Mouse (Mus musculus): ENCODE results near the gene Meltf. TPM values are rescaled to one million over a fixed set of nuclear protein-coding genes. Genes with fewer than 3 reads are reported as not detected.

The Meltf gene
- total RNA-seq (2012; rRNA removed) = not detected in 2 replicates
- polyA plus RNA-seq (2012; ENCODE audit: insufficient read depth in 1 of 2, insufficient read length in 2 of 2, low read depth in 1 of 2, low replicate concordance in 2 of 2, missing spikeins in 1 of 2) = not detected

DNA sequence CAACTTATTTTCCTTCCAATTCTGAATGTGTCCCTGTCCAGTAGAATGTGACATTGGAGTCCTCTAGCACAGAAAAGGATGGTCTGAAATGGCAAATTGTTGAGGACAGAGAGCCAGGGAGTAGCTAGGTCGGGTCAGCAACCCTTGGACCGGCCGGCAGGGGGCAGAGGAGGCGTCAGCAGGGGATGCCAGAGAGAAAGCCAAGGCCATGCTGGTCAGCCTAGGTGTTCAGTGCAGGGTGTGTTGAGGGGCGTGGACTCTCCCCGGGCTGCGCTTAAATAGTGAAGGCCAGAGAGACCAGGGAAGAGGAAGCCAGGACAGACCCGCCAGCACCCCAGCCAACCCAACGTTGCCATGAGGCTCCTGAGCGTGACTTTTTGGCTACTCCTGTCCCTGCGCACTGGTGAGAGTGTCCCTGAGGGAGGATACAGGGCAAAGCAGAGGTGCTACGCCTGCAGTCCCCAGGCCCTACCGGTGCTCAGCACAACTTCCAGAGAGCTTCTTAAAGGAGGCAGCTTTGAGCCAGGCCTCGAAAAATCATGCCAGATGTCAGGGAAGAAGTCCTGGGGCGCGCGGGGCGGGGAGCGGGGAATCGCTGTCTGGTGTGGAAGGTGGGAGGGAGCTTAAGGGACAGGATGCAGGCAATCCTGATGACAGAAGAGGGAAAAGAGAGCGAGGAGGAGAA, at the start of gene Meltf:
TSS of gene Meltf (plus strand) at position 238 of the 685 bp plus-strand sequence.
- H3K79me2 ChIP-seq (ENCODE audit: control insufficient read depth, insufficient read depth, low read length, poor library complexity) = no peaks in the 10 kb centered on the region
- no peak within 1 kb of the TSS for H3K27ac ChIP-seq (ENCODE audit: control insufficient read depth, low read depth, low read length)
- H3K4me1 ChIP-seq (ENCODE audit: control insufficient read depth in 1 of 2, insufficient read depth in 2 of 2, low read length in 2 of 2) = peaks cover 0 to 13% of the 10 kb centered on the region in 2 experiments; a peak in 2 of 4 replicates
- no peaks in the 10 kb centered on the region for H3K27me3 ChIP-seq (ENCODE audit: control insufficient read depth in 1 of 2, insufficient read depth in 2 of 2, low read length in 2 of 2)
- TF ChIP-seq ELF1 (IDR thresholded peaks at IDR 0.05; ENCODE audit: low read depth, low read length) = no peak
- no peak for TF ChIP-seq MAFK (IDR thresholded peaks at IDR 0.05; ENCODE audit: borderline replicate concordance, low read depth, low read length)
- no peak for TF ChIP-seq POLR2AphosphoS2 (IDR thresholded peaks at IDR 0.05; ENCODE audit: low read length)
- no peak for TF ChIP-seq SIN3A (IDR thresholded peaks at IDR 0.05; ENCODE audit: low read length)
- TF ChIP-seq JUND (IDR thresholded peaks at IDR 0.05; ENCODE audit: low read depth, low read length) = no peak
- no peak for TF ChIP-seq ZKSCAN1 (IDR thresholded peaks at IDR 0.05; ENCODE audit: low read depth, low read length)
- no peak for TF ChIP-seq POLR2A (IDR thresholded peaks at IDR 0.05; ENCODE audit: control insufficient read depth in 1 of 2, insufficient read depth in 1 of 2, low read depth in 1 of 2, low read length in 2 of 2, poor library complexity in 1 of 2)
- TF ChIP-seq MEF2A (IDR thresholded peaks at IDR 0.05; ENCODE audit: extremely low read depth, insufficient replicate concordance, low read depth, low read length, poor library complexity, severe bottlenecking) = no peak
- no peak for TF ChIP-seq KAT2A (conservative IDR thresholded peaks at IDR 0.05; ENCODE audit: low read depth, low read length)
- no peak for TF ChIP-seq CHD1 (IDR thresholded peaks at IDR 0.05; ENCODE audit: low read depth, low read length)
- TF ChIP-seq SMC3 (IDR thresholded peaks at IDR 0.05; ENCODE audit: low read depth, low read length) = peak; percentile 79
- TF ChIP-seq E2F4 (IDR thresholded peaks at IDR 0.05; ENCODE audit: borderline replicate concordance, low read depth, low read length) = no peak
- no peak for TF ChIP-seq NRF1 (IDR thresholded peaks at IDR 0.05; ENCODE audit: insufficient read depth, low read depth, low read length, poor library complexity, severe bottlenecking)
- no peak for TF ChIP-seq RCOR1 (IDR thresholded peaks at IDR 0.05; ENCODE audit: low read depth, low read length)
- TF ChIP-seq UBTF (IDR thresholded peaks at IDR 0.05; ENCODE audit: borderline replicate concordance, insufficient read depth, low read depth, low read length) = no peak
- TF ChIP-seq CHD2 (IDR thresholded peaks at IDR 0.05; ENCODE audit: low read length) = no peak
- TF ChIP-seq HCFC1 (IDR thresholded peaks at IDR 0.05; ENCODE audit: low read depth, low read length) = no peak
- TF ChIP-seq MAX (IDR thresholded peaks at IDR 0.05; ENCODE audit: low read length) = no peak
- TF ChIP-seq TAL1 (IDR thresholded peaks at IDR 0.05; ENCODE audit: low read length) = no peak
- no peak for TF ChIP-seq USF2 (IDR thresholded peaks at IDR 0.05; ENCODE audit: borderline replicate concordance in 1 of 2, insufficient read depth in 1 of 2, low read depth in 1 of 2, low read length in 2 of 2)
- TF ChIP-seq BHLHE40 (IDR thresholded peaks at IDR 0.05; ENCODE audit: borderline replicate concordance, low read depth, low read length) = no peak
- no peak for TF ChIP-seq EP300 (IDR thresholded peaks at IDR 0.05; ENCODE audit: low read depth in 1 of 2, low read length in 2 of 2)
- no peak for TF ChIP-seq POLR2AphosphoS5 (IDR thresholded peaks at IDR 0.05; ENCODE audit: borderline replicate concordance, low read depth, low read length)
- TF ChIP-seq GABPA (IDR thresholded peaks at IDR 0.05; ENCODE audit: low read depth, low read length) = no peak
- TF ChIP-seq ZC3H11A (IDR thresholded peaks at IDR 0.05; ENCODE audit: low read depth, low read length) = 0 out of 2 replicates have a peak, but pooled peaks have one; percentile 31
- no peak for TF ChIP-seq MXI1 (IDR thresholded peaks at IDR 0.05; ENCODE audit: low read depth, low read length)
- TF ChIP-seq MYC (IDR thresholded peaks at IDR 0.05; ENCODE audit: low read depth, low read length) = no peak
- TF ChIP-seq CTCF (IDR thresholded peaks at IDR 0.05 in 2 of 3, conservative IDR thresholded peaks at IDR 0.05 in 1 of 3; ENCODE audit: control insufficient read depth in 1 of 3, insufficient read depth in 1 of 3, low read depth in 2 of 3, low read length in 3 of 3, poor library complexity in 1 of 3, severe bottlenecking in 1 of 3) = peak; percentile 73 to 91 (median 78)
- no peak for TF ChIP-seq NELFE (IDR thresholded peaks at IDR 0.05; ENCODE audit: low read depth, low read length)
- TF ChIP-seq RAD21 (IDR thresholded peaks at IDR 0.05; ENCODE audit: low read depth, low read length) = peak; percentile 61
- TF ChIP-seq MYB (IDR thresholded peaks at IDR 0.05; ENCODE audit: low read depth, low read length) = no peak
- no peak for TF ChIP-seq MAZ (IDR thresholded peaks at IDR 0.05; ENCODE audit: low read depth, low read length)
- H3K9me3 ChIP-seq (replicated peaks; ENCODE audit: insufficient read depth, low read length) = no peaks in the 10 kb centered on the region
- no peak within 1 kb of the TSS for H3K9ac ChIP-seq (ENCODE audit: control insufficient read depth, low read depth, low read length, poor library complexity, severe bottlenecking)
- H3K36me3 ChIP-seq (ENCODE audit: control insufficient read depth in 1 of 2, insufficient read depth in 2 of 2, low read length in 2 of 2) = no peaks in the 10 kb centered on the region
- no peak within 1 kb of the TSS for H3K4me3 ChIP-seq (ENCODE audit: control insufficient read depth in 1 of 2, insufficient read depth in 1 of 2, low read depth in 2 of 2, low read length in 2 of 2)
- peak; percentile 57 for DNase-seq (ENCODE audit: low read depth, low spot score)
